Mouse (Mus musculus) frontal cortex, postnatal 36 days (tissue): Measurements from ENCODE around the gene Ube2v1.
"Not testable (repeated sequence)": the region's sequence is repeated elsewhere in the genome, so short reads cannot be mapped to it uniquely, and the experiment has no call there.

Experiments
- DNase-seq, 2 experiments: peaks; one replicate each; pipeline ENCODE4 v3.0.0; 2022; ENCODE audit warnings: low spot score in 2 of 2

The Ube2v1 gene

DNA sequence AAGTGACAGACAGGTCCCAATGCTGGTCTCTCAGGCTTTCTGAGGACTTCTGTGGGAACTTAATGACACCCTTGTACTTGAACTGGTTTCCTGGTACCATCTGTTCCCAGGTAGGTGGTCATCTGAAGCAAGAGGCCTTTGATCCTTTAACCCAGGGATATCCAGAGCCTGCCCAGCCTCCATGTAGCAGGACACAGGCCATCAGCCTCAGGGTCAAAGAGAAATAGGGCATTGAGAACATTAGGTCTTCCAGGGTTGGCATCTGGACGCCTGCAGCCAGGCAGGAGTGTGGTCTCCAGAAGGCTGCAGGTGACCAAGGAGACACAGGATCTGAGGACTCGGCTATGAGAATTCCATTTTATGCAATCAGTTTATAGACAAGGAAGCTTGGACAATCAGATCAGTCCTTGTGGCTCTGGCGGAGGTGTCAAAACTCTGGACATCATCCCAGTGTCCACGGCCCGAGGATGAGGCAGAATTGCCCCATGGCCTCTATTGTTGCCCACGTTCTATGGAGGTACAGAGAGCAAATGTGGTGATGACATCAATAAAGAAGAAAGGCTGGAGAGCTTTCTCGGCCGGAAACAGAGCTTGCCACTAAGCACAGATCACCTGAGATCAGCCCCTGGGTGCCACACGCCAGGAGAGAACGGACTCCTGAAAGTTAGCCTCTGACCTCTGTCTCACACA, 23.2 kb upstream of the Ube2v1 start:
- no peak for DNase-seq

DNA sequence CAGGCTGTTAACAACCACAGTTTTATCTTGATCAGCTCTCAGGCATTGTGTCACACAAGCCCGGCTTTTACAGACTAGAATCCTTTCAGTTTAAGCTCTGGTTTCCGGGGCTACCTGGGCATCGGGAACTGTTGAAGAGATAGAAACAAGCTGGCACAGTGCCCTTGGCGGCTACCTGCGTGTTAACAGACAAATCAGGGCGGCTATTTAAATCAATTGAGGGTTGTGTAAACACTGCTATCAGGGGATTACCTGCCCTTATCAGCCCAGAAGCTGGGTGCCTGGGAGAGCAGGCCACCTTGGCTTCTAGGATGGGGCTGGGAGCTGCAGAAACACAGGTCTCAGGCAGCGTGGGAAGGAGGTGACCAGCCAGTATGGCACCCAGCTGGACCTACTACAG, 20.8 kb upstream of the Ube2v1 start:
- no peak for DNase-seq

DNA sequence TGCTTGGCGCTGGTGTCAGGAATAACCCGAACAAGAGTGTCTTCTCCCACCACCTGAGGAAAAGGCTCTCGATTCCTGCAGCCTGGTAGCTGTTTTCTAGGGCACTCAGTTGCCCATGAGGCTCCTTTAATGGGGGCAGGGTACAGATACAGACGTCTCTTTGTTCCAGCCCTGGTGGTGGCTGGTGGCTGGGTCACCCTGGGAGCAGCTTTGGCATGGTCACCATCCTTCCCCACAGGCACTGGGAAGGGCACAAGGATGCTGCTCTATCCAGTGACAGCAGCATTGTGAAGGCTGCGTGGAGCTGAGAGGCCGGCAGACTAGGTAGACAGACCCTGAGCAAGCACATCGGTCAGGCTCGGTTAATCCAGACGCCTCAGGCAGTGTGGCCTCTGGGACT, 19.7 kb upstream of the Ube2v1 start:
- no peak for DNase-seq

DNA sequence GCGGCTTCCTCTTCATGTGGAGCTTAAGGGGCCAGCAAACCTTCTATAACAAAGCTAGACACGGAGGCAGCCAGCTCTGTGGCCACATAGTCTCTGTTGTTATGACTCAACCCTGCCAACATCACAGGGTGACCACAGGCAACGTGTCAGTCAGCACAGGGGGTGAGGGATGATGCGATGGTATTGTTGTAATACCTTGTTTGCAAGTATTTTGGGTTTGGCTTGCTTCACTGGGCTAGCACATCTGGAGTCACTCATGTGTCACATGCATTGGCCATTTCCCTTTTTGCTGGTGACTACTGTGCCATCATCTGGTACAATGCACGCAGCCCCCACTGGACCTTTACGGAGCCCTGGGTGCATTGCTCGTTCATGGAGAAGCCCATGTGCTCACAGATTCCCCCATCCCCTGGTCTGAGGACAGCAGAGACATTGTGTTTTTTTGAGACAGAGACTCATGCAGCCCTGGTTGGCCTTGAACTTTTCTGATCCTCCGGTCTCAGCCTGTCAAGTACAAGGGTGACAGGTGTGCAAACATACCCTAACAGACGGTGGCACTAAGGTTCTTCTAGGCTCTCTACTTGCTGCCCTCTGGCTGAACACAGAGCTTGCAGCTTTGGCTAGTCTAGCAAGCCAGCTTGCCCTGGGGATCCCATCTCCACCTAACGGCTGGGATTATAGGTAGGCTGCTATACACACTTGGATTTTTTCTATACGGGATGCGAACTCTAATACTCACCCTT, 17.6 kb upstream of the Ube2v1 start:
- no peak for DNase-seq

DNA sequence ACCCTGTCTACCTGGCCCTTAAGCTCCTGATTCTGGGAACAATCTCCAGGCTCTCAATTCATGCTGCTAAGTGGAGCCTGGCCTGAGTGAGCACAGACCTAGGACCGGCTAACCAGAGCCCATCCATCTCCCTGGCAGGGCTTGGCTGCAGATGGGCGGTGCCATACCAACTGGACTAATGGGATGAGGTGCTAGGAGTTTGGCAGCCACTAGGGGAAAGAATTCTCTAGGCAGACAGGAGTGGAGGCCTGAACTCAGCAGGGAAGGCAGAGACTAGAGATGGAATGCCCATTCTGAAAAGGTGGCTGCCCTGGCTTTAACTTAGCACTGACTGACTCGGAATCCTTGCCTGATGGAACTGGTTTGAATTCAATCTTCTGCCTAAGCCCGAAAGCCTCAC, 14.5 kb upstream of the Ube2v1 start:
- DNase-seq, result no peak

DNA sequence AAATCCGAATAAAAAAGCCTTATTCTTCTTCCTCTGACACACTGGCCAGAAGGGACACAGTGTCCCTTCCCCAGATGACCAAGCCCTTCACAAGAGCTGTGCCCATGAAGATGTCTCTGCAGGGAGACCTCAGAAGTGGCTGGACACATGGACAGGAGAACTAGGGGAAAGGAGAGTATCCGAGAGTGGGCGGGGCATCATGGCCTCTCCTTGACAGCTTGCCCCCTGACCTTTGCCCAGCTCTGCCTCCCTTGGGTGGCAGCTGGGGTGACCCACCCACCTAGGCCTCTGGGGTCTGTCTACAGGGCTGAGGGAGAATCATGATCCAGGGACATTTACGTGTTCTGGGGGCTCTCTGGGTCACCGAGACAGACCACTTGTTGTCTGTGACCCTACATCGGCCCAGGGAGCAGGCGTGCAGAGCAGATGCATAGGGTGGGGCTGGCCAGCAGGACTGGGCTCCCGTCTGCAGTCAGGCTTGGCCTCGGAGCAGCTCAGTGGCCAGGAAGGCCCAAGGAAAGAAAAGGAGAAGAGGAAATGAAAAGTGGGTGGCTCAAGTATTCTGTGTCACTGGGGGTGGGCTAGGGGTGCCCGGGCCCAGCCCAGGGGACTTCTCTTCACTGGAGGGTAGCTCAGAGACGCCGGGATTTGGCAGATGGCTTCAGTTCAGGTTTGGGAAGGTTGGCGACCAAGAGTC, 11.6 kb upstream of the Ube2v1 start:
- not testable (repeated sequence) for DNase-seq

DNA sequence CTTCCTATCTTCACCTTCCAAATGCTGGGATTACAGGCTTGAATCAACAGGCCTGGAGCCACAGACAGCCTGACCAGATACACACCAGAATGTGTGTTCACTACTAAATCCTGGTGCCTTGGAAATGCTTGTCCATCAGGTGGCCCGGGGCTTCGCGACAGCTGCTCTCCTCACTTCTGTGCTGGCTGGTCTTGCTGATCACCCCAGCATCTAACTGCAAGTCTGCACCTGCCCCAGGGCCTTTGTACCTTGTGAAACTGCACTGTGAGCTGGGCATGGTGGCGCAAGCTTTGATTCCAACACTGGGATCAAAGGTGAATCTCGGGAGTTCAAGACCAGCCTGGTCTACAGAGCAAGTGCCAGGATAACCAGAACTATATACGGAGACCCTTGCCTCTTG, 10.3 kb upstream of the Ube2v1 start:
- no peak for DNase-seq

DNA sequence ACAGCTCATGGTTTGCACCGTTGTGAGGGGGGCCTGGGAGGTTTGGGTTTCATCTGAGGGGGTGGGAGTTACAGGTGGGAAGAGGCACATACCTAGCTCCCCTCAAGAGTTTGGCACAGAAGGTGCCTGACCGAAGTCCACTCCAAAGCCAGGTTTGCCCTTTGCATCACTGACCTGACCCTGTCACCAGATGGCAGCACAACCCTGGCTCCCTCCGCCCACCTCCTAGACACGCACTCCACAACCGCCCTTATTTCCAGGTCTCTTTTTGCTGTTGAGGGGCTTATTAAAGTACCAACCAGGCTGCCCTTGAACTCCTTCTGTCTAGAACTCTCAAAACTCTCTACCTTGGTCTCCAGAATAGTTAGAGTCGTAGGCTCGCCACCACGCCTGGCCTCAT, 9.4 kb upstream of the Ube2v1 start:
- no peak for DNase-seq

DNA sequence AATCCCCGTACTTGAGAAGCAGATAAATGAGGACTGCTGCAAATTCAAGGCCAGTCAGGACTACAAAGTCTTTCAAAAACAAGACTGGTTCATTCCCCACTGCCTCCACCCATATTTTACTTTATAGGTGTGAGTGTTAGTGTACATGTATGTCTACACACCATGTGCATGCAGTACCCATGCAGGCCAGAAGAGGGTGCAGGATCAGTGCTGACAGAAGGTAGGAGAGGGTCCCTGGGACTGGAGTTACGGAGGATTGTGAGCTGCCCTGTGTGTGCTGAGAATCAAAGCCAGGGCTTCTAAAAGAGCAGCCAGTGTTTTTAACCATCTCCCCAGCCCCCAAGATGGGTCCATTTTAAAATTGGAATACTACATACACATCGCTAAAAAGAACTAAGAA, 8.4 kb upstream of the Ube2v1 start:
- no peak for DNase-seq

DNA sequence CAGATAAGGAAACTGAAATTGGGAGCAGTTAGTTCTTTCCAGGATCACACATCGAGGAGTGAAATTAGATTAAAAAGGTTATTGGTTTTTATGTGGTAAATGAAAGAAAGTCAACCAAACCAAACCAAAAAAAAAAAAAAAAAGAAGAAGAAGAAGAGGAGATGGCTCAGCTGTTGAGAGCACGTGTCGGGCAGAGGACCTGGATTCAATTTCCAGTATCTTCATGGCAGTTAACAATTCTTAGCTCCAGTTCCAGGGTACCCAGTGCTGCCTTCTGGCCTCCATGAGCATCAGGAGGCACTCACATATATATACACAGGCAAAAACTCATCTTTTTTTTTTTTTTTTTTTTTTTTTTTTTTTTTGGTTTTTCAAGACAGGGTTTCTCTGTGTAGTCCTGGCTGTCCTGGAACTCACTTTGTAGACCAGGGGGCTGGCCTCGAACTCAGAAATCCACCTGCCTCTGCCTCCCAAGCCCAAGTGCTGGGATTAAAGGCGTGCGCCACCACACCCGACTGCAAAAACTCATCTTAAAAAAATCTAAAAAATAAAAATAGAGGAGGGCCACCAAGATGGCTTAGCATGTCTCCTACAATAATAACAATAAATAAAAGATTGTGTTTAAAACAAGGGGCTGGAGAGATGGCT, 3.1 kb upstream of the Ube2v1 start:
- DNase-seq, result no peak

DNA sequence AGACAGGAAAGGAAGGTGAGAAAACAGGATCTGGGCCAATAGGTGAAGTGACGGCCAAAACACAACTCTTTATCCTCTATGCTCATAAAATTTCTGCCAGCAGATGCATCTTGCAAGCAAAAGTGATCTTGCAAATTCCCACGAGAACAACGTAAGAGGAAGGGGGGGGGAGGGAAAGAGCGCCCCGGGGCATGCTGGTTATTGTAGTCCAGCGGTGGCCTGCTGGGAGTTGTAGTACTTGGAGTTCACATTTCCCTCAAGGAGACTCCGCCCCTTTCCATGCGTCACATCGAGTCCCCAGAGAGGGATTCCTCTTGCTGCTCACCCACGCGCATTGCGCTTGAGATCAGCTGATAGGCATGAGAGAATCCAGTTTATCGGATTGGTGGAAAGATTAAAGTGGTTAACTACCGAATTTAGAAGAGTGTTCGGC, 2.5 kb upstream of the Ube2v1 start:
- peak; percentile 94 to 98 for DNase-seq

DNA sequence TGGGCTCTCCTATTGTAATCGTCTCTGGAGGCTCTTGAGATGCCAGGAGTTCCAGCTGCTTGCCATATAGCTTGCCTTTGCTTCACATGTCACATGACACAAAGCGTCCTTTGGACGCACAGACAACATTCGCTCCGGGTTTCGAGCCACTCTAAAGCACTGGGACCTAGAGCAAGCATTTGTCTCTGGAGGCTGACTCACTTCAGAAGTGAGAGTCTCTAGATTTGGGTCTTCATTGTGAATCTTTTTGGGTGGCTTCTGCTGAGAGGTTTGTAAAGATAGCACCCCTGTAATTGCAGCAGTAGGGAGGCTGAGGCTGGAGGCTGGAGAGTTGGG, 1.6 kb upstream of the Ube2v1 start:
- DNase-seq, result no peak

DNA sequence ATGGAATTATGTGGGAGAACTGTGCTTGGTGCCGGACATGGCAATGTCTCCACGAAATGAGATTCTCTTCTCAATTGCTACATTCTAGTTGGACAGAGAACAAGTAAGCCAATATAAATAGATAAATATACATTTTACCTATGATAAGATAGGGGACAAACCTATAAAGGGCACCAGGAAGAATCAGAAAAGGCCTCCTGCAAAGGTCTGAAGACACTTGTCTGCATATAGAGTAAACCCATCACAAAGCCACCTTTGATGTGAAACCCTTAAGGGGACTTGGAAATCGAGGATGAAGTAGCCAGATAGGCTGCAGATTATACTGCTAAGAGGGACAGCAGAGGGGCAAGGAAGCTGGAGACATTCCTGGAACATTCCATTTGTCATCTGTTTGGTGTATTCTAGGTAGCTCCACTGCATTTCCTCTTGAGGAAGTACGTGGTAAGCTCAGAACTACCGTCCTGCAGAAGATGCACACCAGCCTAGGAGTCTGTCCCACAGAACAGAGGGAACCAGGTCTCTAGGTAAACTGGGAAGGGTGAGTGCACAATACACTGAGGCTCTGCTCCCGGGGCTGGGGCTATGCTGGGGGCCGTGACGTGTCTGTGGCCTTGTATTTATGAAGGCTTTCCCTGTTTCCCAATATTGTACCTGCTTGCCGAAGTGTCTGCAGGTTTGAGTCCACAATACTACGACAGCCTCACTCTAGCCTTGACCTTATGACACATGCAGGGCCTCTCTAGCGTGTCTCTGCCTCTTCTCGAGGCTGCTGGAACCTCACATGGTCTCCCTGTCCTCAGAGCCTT, 1.0 kb upstream of the Ube2v1 start:
- no peak for DNase-seq

DNA sequence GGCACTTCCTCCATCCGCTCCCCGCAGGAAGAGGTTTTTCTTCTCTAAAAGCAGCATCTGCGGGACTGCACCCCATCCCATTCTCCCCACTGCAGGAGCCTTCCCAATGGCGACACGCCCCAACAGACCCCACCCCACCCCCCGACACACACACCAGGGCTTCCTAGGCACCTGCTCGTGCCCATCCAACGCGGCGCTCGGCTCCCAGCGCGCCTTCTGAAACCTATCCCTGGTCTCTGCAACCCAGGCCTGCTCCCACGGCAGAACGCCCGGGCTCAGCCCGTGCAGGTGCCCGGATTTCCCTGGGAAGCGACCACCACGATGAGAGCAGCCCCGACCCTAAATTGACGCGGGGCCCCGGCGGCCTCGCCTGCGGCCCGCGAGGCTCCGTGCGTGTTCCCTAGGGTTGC, 709 bp downstream of the Ube2v1 start:
- DNase-seq, result peak; percentile 33 to 35

DNA sequence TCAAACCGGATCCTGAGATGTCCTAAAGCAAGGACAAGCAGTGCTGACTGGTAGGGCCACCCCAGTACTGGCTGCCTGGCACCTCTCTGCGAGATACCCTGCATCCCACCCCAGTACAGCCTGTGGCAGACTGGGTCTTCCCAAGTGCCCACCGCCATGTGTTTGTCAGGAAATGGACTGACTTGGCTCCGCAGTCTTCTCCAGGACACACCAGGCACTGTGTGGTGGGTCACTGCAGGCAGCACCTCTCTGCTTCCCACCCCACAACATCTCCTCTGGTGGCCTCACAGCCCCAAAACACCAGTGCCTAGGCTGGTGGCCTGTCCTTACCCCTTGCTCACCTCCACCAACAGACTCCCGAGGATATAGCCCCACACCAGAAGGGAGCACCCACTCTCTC, 1.5 kb downstream of the Ube2v1 start:
- no peak for DNase-seq

DNA sequence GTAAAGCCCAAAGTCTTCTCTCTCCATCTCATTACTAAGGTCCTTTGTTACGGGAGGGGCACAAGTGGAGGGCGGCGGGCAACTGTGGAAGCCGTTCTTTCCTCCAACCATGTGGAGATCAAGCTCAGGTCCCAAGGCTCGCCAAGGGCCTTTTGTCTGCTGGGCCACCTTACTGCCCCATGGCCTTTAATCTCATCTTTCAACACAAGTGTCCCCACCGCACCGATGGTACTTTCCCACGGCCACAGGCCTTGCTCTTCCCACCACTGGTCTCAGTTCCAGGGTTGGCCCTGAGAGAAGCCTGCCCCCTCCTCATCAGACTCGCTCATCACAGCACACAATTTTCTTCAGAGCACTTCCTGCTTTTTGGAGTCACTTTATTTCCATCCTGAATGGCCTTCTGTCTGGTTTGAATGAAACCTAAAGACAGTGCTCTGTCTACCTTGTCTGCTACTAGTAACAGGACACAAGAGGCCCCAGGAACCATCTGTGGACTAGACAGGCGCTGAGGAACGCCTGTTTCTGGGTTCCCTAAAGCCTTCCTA, 2.2 kb downstream of the Ube2v1 start:
- no peak for DNase-seq

DNA sequence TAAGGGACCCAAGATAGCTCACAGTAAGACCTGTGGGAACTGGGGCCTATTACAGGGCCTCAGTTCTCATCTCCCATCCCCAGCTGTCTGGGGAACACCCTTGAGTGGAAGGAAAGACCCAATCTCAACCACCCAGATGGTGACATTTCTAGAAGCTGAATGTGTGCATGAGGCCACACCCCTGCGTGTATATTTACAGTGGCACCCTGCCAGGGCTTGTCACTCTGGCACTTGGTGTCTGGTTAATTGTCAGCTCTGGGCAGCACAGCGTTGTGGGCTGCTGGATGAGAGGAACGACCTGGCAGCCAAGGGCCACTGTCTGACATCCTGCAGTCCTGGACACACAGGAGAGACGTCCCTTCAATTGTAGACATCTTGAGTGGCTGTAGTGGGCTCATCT, 3.0 kb downstream of the Ube2v1 start:
- no peak for DNase-seq

DNA sequence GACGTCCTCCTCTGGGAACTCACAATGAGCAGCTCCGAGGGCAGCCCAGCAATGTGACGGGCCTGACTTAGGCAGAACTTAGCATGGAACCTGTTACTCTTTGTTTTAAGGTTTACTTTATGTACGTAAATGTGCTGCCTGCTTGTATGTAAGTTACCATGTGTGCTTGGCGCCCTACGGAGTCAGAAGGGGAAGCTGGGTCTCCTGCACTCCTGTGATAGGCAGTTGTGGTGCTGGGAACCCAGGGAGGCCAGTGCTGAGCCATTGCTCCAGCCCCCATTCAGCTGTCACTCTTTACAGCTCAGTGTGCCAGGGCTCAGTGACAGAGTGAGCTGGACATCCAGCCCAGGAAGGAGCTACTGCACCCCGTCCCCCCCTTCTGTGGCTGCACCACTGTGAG, 4.9 kb downstream of the Ube2v1 start:
- DNase-seq, result no peak

DNA sequence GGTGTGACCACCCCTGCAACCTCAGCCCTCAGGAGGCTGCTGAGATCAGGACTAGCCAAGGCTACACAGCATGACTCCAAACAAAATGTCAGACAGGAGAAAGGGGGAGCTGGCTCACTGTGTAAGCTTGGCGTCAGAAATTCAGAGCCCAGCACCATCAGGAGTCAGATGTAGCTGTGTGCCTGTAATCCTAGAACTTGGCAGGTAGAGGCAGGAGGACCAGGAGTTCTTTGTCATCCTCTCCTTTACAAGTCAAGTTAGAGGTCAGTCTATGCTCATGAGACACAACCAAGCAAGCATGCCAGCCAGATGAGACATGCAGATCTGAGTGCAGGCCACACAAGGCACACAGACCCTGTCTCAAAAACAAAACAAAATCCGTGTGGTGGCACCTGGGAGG, 6.2 kb downstream of the Ube2v1 start:
- no peak for DNase-seq

DNA sequence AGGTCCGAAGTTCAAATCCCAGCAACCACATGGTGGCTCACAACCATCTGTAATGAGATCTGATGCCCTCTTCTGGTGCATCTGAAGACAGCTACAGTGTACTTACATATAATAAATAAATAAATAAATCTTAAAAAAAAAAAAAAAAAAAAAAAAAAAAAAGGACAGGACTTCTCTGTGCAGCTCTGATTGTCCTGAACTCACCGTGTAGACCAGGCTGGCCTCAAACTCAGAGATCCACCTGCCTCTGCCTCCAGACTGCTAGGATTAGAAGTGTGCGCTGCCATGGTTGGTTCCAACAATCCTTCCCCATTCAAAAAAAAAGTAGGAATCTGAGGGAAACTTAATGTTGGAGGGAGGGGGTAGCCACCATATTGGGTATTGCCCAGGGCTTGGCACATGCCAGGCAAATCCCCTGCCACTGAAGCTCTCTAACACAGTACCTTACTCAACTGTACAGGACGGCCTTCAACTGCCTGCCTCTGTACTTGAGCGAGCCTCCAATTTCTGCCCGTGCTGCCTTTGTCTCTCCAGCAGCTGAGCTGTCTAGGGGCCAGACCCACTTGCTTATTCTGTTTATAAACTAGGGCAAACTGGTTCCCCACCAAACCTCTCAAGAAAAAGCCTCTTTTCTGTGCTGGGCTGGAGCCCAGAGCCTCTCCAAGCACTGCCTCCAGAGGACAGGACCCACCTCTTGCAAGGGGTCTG, 7.4 kb downstream of the Ube2v1 start:
- no peak for DNase-seq

DNA sequence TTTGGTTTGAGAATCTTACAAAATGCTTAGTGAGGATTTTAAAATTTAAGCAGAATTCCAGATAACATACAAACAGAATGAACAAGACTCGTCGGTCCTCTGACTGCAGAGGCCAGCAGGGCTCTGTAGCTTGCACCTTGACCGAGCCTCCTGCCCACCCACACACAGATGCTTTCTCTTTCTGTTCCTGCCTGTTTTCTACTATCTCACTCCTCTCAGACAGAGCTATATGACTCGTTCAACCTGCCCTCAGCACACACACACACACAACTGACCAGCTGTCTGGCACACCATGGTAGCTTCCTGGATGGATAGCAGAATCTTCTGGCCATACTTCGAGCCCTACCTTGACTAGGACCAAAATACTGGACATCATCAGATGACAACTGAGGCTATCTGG, 8.9 kb downstream of the Ube2v1 start:
- no peak for DNase-seq
